Mouse (Mus musculus): ENCODE measurements at regions not wholly inside any gene's neighbourhood (a gene's known extent, or its start where the extent isn't known, plus 50 kb on each side); places are given as distances from the start of the nearest gene placed in this dataset.

DNA sequence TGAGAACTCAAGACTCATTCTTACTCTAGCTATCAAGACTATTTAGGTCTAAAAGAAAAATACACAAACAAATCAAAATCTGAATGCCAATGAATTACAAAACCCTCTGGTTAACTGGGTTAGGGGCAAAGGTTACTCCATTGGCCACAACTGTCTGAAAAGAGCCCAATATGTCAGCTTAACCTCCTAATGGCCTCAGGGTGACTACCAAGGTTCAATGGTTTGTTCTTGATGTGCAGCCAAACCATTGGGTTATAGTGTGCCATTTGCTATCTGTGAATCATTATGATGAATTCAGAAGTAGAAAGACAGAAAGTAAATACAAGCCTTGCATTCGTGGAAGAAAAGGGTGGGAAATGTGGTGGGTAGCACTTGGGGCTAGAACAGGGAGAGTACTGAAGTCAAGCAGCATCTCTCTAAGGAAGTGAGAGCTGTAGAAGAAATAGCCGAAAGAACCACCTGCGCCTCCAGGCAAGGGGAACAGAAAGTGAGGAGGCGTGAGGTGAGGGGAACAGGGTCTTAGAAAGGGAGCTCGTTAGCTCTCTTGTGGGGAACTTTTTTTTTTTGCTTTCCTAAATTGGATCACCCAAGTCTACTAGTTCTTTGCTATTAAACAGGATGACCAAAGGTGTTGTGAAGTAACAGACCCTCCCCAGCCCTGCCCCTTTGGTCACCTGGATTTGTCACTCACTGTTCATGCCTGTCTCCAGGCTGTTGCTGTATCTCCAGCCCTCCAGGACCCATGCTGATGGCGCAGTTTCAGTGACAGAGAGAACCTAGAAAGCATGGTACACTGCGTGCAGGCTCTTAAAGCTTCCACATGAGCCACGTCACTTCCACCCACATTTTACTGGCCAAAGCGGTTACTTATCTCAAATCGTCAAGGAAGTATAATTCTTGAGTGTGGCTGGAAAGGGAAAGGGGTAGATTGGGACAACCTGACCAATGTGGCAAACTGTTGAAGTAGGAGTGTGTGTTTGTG is 204.1 kb upstream of the Tet2 start:
- no peak for DNase-seq (ENCODE audit: low spot score in 2 of 2)

DNA sequence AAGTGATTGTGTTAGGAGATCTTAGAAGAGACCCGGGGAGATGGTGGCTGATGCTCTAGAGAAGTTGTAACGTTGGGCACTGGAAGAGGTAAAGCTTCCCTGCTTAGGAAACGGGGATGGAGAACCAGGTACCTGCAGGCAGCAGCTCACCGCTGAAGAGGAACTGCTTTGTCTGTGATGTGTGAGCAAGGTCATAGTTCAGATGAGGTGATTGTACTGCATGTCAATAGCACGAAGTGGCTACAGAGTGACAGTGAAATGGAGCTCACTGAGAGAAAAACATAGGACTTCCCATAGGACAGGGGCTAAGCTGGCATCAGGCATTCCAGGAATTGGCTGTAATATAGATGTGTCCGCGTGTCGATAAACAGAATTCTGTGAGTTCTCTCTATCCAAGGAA is 205.1 kb upstream of the Tet2 start:
- no peak for DNase-seq (ENCODE audit: low spot score in 2 of 2)

DNA sequence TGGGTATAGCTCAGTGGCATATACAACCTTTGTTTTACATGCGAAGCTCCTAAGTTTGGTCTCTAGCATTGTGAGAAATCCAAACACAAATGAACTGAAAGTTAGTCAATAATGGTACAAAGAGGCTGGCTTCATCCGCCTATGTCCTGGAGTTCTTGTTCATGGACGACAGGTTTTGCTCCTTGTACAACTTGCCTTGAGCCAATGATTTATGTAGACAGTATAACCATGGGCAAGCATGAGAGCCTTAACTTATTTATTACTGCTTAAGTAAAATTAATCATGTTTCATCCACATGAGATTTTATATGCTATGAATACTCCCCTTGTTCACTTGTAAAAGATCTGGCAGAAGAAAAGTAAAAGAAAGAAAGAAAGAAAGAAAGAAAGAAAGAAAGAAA is 205.7 kb upstream of the Tet2 start:
- DNase-seq (ENCODE audit: low spot score in 2 of 2) = no peak

DNA sequence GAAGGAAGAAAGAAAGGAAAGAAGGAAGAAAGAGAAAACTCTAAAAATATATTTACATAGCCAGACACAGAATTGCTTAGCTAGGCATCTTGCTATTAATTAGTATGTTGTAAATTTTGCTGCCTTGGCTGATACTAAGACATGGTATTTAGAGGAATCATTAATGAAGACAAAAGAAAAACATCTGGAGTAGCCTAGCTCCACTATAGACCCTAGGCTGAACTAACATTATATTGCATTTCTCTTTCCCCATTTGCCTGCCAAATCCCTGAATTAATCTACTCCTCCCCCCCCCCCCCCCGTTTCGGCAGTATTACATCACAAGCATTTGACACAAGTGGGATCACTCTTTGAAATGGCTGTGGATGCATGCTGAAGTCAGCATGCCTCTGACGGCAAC is 206.1 kb upstream of the Tet2 start:
- DNase-seq (ENCODE audit: low spot score in 2 of 2) = no peak

DNA sequence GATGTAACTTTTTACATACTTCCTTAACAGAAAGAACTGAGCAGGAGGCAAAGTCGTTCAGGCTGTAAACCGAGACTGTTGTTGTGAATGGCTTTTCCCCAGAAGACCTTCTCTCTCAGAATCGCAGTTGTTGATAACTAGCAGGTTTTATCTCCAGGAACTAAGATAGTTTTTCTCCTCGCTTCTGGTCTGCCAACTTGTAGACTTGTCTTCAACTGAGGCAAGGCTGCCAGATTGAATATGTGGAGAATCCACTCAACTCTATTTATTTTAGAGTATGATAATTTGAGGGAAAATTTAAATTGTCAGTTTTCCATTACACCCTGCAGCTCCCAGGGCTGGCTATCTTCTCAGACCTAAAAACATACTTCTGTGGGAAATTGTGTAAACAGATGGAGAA is 206.6 kb upstream of the Tet2 start:
- DNase-seq (ENCODE audit: low spot score in 2 of 2) = no peak

DNA sequence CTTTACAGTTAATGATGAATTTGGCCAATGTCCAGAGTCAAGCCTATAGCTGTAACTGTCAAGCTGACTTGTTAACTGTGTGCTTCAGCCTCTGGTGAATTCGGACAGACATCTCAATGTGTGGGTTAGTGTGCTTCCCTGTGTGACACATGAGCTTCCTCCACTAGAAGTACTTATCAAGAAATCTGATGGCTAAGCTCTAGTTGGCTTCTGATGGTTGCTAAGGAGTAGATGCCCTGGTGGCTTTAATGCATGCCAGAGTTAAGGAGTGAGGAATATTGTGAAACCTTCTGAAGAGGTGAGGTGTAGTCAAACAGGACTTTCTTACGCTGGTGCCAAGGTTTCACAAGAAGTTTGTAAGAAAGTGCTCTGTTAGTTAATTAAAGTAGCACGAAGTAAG is 208.1 kb upstream of the Tet2 start:
- no peak for DNase-seq (ENCODE audit: low spot score in 2 of 2)

DNA sequence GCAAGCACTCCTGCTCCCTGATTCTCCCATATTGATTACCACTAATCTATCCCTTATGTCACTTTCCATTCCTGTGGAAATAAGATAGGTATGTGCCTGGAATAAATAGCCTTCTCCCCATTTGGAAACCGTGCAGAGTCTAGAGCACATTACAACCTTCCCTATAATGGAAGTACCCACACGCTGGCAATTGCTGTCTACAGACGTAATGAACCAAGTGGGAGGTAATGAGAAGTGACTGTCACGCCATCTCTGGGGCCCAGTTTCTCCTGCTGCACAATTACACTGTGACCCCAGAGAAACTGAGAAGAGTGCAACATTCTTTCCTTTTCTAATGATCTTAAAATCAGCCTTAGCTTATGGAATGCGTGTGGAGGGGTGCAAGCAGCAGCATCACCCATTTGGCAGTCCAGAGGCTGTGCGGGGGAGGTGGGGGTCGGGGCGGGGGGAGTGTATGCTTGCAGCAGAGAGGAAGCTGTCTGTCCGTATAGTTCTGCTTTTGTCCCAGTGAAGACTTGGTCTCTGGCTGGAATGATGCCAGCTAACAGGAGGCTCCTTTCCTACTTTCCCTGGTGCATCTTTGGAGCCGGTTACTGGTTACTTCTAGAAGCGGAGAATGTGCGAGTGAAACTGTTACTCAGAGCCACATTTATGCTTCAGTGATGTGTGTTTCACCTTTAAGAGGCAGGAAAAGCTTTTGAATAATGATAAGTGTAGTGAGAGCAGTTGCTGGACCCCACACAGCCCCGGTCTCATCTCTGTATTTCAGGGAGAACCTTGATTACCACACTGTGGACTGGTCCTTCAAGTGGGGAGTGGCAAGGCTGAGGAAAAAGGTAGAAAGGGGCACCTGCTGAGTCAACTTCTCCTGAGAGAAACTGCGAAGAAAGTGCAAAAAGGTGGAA is 209.3 kb upstream of the Tet2 start:
- DNase-seq (ENCODE audit: low spot score in 2 of 2) = no peak

DNA sequence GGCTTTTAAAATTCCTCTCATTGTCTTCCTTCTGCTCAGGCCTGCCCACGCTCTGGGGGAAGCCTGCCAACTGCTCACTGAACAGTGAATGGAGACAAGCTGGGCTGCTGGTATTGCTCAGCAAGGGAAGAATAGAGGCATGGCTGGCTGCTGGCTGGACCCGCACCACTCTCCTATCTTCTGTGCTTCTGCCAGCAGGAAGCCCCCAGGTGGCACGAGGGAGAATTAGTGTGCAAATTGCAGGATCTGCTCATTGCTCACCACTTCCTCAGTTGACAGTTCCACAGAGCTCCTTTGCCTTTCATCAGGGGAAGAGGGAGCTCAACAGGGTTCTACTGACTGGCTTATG is 209.9 kb upstream of the Tet2 start:
- DNase-seq (ENCODE audit: low spot score in 2 of 2) = peak; percentile 76 to 81

DNA sequence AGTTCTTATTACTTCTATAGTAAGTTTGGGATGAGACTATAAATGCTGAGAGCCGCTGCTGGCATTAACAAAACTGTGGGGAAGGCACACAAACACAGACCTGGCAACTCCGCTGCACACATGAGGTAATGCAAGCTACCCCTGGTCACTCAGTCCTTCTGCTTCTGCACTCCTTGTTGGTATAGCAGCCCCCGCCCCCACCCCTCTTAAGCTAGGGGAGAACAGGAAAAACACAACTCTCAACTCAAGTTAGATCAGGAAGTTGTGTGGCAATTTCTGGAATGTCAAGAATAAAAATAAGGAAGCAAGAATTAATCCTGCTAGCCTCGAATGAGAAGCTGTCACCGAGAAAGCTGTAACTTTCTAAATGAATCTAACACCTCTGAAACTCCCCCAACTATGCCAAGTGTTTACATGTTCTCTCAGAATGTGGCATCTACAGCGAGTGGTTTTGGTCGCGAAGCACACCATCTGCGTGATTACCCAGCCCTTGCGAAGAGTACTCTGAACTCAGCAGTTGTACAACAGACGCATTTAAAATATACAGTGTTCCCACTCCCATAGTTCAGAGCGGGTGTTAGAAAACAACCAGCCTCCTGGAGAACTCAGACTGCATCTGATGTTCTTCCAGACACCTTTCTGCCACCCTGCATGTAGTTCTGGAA is 212.9 kb upstream of the Tet2 start:
- no peak for DNase-seq (ENCODE audit: low spot score in 2 of 2)

DNA sequence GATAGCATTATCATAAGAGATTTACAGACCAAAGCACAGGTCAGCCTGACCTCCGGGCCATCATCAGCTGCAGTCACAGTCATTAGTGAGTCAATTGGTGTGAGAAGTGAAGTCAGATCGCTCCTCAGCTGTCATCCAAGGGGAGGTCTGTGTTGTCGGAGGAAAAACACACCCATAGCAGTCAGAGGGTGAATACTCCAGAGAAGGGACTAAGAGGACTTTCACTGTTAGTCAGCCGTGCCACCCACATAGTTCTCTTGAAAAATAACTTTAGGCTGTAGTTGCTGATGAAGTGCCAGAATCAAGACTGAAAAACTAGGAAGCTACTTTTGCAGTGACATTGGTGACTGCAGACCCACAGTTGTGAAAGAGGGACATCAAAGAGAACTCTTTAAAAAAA is 213.5 kb upstream of the Tet2 start:
- DNase-seq (ENCODE audit: low spot score in 2 of 2) = no peak

DNA sequence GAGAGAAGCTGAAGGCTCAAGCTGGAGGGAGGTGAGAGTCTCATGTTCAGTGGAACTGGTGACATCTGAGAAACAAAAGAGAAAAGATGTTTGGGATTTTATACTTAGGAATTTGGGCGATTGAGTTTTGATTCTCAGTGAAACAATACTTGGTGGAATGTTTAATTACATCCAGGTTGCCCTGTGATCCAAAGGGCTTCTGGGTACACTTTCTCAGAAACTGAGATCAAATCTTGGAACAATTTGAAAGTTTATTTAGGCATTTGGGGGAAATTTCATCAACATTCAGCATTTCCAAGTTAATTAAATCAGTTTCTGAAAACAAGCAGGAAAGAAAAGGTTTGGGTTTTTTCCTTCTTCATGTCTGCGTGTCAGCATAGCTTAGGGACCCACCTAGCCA is 214.7 kb upstream of the Tet2 start:
- no peak for DNase-seq (ENCODE audit: low spot score in 2 of 2)

DNA sequence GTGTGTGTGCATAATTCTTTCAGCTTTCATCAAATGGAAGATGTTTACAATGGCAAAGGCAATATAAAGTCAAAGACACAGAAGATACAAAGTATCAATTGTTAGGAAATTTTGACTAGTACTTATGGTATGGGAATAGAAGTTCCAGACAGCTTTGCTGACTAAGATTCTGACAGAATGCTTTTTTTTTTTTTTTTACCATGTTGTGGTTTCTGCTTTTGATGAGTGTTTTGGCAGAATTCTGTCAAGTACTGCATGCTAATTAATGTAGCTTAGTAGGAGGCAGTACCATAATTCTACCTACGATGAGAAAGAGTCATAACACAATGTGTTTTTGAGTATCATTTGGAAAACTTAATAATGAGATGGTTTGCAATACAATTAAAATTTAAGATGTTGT is 215.3 kb upstream of the Tet2 start:
- DNase-seq (ENCODE audit: low spot score in 2 of 2) = no peak

DNA sequence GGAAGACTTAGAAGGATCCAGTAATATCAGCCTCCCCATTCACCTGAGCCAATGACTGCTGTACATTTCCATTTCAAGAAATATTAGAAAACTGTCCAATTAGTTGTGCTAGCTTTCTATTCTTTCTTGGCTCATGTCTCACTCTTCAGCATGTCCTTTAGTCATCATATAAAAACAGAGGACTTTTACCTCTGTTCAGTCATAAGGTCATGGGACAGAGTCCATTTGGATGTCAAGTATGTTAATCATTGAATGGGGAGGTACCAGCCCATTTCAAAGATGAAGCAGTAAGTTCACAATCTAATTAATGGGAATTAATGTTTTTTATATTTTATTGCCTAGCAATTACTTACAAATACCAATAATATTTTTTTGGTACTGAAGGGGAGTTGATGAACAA is 218.8 kb upstream of the Tet2 start:
- no peak for DNase-seq (ENCODE audit: low spot score in 2 of 2)

DNA sequence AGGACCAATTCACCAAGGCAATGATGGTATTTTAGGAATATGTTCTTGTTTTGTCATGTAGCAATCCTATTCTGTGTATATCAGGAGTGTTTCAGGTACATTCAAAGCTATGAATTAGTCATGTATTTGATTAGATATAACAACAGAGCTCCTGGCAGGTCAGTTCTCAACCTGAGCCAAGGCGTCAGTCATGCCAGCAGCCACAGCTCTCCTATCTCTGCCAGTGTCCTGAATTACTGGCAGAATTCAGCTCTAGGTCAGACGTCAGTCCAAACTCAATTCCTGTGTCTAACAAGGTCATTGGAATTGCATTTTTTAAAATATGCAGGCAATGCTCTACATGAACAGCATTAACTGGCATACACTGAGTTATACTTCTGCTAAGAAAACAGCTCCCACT is 228.6 kb upstream of the Tet2 start:
- no peak for DNase-seq (ENCODE audit: low spot score in 2 of 2)

DNA sequence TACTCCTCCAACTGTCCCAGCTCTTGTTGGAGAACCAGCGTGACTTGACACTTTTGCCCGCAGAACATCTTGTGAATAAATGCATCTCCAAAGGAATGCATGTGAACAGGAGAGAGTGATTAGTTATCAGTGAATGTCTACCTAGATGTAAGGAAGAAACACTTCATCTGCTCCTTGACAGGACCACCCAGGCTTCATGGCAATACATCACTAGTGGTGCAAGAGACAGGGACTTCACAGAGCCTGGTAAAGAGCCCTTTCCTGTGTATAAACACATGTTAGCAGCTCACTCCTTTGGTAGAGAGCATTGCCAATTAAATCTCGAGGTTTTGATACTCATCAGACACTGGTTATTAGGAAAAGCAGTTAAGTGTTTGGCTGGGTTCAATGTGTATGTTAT is 229.3 kb upstream of the Tet2 start:
- DNase-seq (ENCODE audit: low spot score in 2 of 2) = no peak

DNA sequence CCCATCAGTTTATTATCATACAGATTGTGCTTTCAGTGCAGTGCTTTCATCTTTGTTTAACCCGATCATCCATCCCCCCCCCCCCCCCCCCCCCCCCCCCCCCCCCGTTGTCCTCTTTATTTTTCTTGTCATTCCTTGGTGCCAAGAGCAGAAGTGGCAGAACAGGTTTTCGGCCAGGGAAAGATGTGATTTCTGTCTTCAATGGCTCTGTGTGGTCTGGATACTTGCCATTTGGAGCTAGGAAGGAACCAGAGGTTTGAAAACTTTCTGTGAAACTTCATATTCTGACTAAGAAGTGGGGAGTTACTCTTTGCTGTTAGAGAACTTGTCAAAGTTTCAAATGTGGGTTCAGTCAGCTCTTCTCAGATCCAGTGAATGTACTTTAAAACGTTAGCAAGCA is 231.1 kb upstream of the Tet2 start:
- no peak for DNase-seq (ENCODE audit: low spot score in 2 of 2)

DNA sequence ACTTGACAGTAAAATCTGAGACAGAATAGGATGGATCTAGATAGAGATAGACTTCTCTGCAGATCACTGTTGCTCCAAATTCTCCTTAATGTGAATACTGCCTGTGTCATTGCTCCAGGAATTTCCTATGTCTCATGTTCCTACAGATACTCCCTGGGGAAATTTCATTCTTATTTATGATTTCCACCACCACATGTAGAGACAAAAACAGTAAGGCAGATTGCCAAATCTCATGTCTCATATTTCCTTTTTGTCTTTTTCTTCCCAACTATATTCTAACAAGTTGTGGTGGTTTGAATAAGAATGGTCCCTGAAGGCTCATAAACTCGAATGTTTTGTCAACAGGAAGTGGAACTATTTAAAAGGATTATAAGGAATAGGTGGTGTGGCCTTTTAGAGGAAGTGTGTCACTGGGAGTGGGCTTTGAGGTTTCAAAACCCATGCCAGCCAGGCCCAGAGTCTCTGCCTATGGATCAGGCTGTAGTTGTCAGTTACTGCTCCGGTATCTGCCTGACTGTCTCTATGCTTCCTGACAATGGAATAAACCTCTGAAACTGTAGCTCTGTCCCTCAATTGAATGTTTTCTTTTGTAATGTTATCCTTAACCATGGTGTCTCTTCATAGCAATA is 234.3 kb upstream of the Tet2 start:
- DNase-seq (ENCODE audit: low spot score in 2 of 2) = no peak

DNA sequence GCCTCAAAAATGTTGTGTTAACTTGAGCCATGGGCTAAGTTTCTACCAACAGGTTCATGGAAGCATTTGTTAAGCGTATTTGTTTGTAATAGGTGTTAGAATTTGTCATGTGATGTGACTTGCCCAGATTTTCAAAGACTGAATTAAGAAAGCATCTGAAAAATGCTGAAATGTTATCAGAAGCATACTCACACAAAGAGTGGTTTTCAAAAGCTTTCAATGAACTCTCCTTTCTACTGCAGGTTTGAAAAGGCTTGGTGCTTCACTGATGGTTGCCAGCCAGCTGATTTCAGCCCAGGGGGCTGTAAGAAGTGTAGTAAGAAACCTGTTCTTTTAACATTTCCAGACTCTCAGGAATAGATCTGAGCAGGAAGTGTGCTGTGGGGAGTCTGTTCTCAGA is 238.1 kb upstream of the Tet2 start:
- no peak for DNase-seq (ENCODE audit: low spot score in 2 of 2)

DNA sequence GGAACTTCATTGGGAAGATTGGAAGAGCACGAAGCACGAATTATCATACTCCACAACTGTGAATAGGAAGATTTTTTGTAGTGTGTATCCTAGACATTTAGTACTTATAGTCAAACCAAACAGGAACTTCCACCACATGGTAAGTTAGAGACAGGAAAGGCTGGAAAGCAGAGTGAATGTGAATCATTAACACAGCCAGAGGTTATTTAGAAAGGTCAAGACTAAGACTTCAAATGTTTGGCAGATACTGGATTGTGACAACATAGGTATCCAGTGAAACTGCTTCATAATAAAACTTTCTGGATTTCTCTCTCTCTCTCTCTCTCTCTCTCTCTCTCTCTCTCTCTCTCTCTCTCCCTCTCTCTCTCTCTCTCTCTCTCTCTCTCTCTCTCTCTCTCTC is 246.4 kb upstream of the Tet2 start:
- DNase-seq (ENCODE audit: low spot score in 2 of 2) = no peak

DNA sequence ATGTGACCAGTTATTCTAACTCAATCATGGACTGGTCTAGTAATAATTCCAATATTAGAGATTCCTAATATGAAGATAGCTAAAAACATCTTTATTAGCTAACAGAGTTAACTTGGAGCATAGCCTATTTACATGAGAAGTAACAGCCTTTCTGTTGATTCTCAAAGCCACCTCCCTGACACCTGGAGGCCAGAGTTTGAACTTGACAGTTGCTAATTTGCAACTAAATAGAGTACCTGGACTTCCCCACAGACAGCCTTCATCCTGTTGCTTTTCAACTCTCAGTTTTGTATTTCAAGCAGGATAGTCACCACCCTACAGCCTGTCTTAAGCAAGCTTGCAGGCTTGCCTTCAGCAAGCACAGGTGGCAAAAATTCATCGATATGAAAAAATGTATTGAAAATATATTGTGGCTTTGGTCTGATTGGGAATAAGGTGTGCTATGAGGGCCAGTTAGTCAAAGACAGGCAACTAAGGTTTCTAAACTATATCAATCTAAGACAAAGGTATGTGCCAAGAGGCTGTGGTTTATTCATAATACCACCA is 264.1 kb upstream of the Tet2 start:
- DNase-seq (ENCODE audit: low spot score in 2 of 2) = no peak
